Mouse (Mus musculus): ENCODE results near the gene Glud1.

The Glud1 gene

GRCm38 (mm10) chr14:34310234-34310965 is at the start of gene Glud1, which contains the start of gene Shld2:
TSS of gene Glud1 (plus strand) at chr14:34310727.
TSS of gene Shld2 (minus strand) at chr14:34310493.
- CTCF ChIA-PET = no interaction called here

DNA sequence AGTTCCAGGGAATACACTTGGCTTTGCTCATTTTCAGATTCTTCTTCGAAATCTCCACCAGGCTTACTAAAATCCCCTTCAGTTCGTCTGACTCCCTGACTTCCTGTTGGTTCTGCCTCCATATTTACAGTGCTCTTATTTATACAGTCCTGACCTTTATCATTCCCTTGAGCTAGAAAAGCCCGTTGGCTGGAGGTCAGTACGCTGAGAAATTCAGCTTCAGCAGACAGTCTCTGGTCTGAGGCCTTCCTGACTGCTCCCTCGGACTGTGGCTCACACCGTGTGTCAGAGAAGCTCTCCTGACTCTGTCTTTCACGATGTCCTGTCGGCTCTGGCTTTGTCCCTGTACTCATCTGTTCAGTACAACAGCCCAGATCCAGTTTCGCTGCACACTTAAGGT is 42.5 kb upstream of the Glud1 start:
- CTCF ChIA-PET = no interaction called here

DNA sequence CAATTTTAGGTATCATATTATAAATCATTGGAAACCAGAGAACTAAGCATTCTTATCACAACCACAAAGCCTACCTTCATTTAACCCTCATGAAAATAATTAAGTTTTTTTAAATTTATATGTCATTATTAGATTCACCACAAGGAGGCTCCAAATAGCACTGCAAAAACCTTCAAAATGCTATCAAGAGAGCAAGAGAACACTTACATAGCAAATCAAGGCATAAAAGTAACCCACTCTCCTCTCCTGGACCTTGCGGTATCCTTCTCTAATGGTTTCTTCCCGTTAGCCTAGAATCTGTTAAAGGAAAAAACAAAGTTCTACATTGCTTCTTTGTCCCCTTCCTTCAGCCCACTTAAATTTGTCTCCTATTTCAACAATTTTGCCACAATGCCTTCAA is 37.2 kb upstream of the Glud1 start:
- CTCF ChIA-PET = interaction anchor here (0.8 kb wide), 1 partner anchor 151 kb away, joined by 4 read pairs; no protein-coding TSS in a partner anchor

DNA sequence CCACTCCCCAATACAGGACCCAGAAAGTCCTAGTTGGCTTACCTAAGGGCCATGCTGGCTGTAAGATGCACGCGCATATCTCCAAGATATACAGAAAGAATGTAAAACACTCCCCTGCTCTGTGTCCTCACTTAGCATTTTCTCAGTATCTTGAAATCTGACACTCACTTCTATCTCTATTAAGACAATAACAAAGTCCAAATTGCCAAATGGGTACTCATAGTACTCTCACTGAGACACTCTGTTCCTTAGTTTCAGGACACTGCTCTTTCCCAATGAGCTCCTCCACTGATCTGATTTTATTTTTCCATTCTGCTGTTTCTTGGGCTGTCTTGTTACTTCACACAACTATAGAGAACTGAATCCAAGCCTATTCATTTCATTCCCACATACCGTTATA is 36.4 kb upstream of the Glud1 start:
- CTCF ChIA-PET = no interaction called here

GRCm38 (mm10) chr14:34275225-34275624 is 35.3 kb upstream of the Glud1 start:
- CTCF ChIA-PET = interaction anchor here (0.7 kb wide), 1 partner anchor 512 kb away, joined by 20 read pairs; no protein-coding TSS in a partner anchor

DNA sequence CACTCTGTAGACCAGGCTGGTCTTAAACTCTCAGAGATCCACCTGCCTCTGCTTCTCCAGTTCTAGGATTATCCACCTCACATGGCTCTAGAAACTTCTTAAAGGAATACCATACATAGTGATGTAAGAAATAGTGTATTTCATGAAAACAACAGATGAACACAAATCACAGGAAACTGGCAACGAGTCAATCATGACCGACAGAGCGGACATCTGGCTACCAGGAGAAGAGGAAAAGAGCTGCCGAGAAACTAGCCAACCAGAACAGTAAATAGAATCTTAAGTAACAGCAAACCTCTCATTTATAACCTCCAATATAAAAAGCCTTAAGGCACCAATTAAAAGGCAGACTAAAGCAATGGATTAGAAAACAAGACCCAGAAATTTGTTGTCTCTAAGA is 30.8 kb upstream of the Glud1 start:
- CTCF ChIA-PET = no interaction called here

GRCm38 (mm10) chr14:34280798-34281197 is 29.7 kb upstream of the Glud1 start:
- CTCF ChIA-PET = no interaction called here

- CTCF ChIA-PET = interaction anchor here (0.6 kb wide), 1 partner anchor 84 kb away, joined by 3 read pairs; no protein-coding TSS in a partner anchor
Measured at GRCm38 (mm10) chr14:34281736-34282269, 28.7 kb upstream of the Glud1 start.

- CTCF ChIA-PET = no interaction called here
Measured at GRCm38 (mm10) chr14:34288396-34288795, 22.1 kb upstream of the Glud1 start.

- CTCF ChIA-PET = interaction anchor here (0.6 to 0.8 kb wide), 2 partner anchors 10 to 422 kb away, joined by 3 to 7 read pairs; no protein-coding TSS in a partner anchor
Measured at GRCm38 (mm10) chr14:34289259-34290015, 21.1 kb upstream of the Glud1 start.

DNA sequence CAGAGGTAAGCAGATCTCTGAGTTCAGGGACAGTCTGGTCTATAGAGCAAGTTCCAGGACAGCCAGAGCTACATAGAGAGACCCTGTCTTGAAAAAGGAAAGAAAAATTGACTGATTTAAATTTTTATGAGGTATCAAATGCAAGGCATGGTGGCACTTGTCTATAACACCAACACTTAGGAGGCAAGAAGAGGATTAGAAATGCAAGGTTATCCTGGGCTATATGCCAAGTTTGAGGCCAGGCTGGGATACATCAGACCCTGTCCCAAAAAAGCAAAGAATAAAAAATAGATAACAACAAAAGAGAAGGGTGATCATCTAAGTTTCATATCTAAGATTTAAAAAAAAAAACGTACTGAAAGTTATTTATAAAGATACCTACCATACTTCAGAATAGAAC is 20.3 kb upstream of the Glud1 start:
- CTCF ChIA-PET = interaction anchor here (0.6 to 0.8 kb wide), 3 partner anchors 9 to 421 kb away, joined by 3 to 7 read pairs (median 4); no protein-coding TSS in a partner anchor

DNA sequence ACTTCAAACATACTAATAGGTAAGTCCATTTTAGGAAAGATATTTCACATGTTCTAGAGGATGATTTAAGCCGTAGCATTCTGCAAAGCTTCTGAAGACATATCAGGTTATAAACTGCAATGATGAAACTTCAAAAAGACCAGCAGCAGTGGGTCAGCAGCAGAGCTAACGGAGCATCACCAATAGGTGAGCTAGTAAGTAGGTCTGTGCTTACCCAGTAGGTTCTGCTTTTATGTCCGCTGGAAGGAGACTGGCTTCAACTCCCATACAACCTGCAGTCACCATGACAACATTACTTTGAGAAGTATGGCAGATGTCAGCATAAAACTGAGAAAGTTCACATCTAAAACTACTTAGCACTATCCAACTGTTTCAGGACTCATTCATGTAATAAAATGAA is 16.9 kb upstream of the Glud1 start:
- CTCF ChIA-PET = no interaction called here

DNA sequence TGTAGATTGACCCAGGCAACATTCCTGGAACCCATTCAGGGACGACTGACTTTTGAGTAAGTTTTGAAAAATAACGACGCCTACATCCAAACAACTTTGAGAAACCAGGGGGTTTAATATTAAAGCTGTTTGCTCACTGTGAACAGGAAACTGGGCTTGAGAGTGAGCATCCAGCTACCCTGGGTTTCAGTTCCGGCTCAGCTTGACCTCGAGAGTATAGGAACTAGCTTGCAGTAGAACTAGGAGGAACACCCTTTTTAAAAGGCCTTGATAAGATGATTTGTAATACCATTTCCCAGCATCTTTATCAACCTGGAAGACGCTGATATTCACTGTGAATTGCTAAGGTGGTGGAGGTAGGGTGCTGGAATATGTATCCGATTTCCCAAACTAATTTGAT is 14.2 kb upstream of the Glud1 start:
- CTCF ChIA-PET = interaction anchor here (0.6 kb wide), 1 partner anchor 69 kb away, joined by 10 read pairs; no protein-coding TSS in a partner anchor

GRCm38 (mm10) chr14:34297038-34297437 is 13.5 kb upstream of the Glud1 start:
- CTCF ChIA-PET = interaction anchor here (0.6 kb wide), 1 partner anchor 70 kb away, joined by 10 read pairs; no protein-coding TSS in a partner anchor

DNA sequence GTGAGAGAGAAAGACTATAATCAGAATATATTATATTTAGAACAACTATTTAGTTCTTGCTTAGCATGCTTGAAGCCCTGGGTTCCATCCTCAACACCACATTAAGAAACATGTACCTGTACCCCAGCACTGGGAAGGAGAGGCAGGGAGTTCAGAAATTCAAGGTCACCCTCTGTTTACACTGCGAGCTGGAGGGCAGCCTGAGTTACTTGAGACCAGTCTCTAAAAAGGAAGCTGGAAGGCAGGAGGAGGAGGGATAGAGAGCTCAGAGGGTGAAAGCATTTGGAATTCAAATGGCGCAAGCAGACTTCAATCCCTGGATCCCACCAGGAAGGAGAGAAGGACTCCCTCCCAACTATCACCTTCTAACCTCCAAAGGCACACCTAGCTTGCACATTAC is 12.9 kb upstream of the Glud1 start:
- CTCF ChIA-PET = no interaction called here

GRCm38 (mm10) chr14:34298871-34299700 is 11.4 kb upstream of the Glud1 start:
- CTCF ChIA-PET = interaction anchor here (0.7 kb wide), 1 partner anchor 9 kb away, joined by 3 read pairs; no protein-coding TSS in a partner anchor

DNA sequence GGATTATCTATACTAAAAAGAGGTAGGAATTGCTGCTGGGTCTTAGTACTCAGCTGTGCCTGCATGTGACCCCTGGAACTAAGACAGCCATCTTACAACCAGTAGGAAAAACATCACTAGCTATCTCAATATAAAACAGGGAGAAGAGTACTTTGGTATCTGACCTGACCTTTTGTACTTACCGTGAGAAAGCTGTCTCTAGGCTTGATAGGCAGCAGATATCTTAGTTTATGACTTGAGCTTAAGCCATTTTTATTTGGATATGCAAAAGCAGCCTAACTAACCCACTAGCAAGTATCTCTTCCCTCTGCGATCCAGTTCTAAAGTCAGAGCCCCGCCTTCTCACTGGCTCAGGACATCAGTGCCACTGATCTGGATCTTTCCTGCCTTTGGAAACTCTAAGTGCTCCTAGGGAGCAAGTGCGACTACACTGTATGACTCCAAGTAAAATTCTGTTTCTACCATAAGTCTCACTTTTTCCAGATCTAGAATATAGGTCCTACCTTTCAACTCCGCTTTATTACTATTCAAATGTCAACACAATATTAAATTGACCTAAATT is 7.8 kb upstream of the Glud1 start:
- CTCF ChIA-PET = no interaction called here

- CTCF ChIA-PET = no interaction called here
Measured at GRCm38 (mm10) chr14:34303265-34303680, 7.3 kb upstream of the Glud1 start.

DNA sequence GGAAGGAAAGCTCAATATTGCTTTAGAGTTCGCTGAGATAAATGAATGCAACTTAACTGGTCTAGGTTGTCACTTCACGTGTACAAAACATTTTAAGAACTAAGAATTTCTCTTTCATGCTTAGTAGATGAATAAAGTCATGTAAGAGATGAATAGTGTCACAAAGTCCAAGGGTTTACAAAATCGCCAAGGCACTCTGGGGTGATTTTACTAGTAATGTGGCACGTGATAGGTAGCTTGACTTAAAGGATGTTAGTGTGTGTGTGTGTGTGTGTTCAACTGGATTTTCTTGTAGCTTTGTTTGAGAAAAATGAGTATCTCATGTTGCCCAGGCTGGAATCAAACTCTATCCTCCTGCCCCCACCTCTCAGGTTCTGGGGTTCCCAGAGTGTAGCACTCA is 1.3 kb upstream of the Glud1 start:
- CTCF ChIA-PET = no interaction called here

GRCm38 (mm10) chr14:34309907-34310233 is 657 bp upstream of the Glud1 start:
- CTCF ChIA-PET = no interaction called here

GRCm38 (mm10) chr14:34311021-34311631 is 599 bp downstream of the Glud1 start:
- CTCF ChIA-PET = no interaction called here

All from spleen, embryonic (tissue).